Mouse (Mus musculus): ENCODE measurements at regions not wholly inside any gene's neighbourhood (a gene's known extent, or its start where the extent isn't known, plus 50 kb on each side); places are given as distances from the start of the nearest gene placed in this dataset.

DNA sequence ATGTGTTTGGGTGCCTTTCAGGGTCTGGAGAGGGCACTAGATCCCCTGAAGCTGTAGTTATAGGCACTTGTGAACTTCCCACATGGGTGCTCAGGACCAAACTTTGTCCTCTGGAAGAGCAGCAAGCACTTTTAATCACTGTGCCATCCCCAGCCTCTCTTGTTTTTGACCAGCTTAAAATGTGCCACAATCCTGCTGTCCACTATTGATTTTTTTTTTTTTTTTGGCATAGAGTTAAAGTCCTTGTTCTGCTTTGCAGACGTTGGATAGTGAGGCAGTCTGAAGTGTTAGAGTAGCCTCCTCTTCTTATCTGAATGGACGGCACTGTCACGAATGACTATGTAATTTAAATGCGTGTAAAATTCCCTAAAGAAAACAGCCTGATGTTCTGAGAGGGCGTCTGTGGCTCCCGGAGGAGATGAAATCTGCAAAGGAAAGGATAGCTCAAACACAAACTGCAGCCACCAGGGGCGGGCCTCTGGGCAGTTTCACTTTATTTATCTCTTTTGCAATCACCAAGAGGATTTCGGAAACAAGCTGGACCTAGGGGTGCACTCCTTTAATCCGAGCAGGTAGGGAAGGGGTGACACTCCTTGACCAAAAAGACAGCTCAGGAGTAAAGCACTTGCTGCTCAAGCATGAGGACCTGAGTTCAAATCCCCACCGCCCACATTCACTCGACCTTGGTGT, 63.5 kb upstream of the Smyd2 start:
- ATAC-seq (replicated peaks; ENCODE audit: low FRiP score) (no peak), DNase-seq (ENCODE audit: low spot score) (no peak)

DNA sequence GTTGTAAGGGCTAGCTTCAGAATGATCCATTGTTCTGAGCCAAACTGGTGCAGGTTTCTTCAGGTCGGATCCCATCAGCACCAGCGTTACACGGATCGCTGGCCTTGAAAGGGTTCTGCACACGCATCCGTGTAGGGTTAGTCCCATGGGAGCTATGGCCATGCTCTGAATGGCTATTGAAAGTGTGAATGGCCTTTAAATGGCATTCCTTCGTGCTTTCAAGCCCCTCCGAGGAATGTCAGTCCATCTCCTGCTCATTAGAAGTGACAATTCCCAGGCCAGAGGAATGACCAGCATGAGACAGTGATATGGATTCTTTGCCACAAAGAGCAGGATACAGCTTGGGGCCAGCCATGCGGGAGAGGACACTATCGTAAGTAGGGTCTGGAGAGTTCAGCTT, 56.1 kb upstream of the Smyd2 start:
- Histone ChIP-seq H3K27me3 (replicated peaks; ENCODE audit: control insufficient read depth, insufficient read depth, low read length) (no peaks in the 10 kb centered on the region), H3K4me1 (replicated peaks; ENCODE audit: control insufficient read depth, insufficient read depth, low read length) (no peaks in the 10 kb centered on the region), H3K4me3 (ENCODE audit: low read depth, low read length) (no peak overlapping the region), H3K9ac (ENCODE audit: low read depth, low read length) (no peak overlapping the region), H3K9me3 (ENCODE audit: control insufficient read depth, low read length) (no peaks in the 10 kb centered on the region), H3K36me3 (ENCODE audit: control insufficient read depth, insufficient read depth, low read length) (no peaks in the 10 kb centered on the region), H3K4me2 (no peak overlapping the region), H3K27ac (ENCODE audit: low read depth, low read length) (no peak overlapping the region)
- no peak for DNase-seq (ENCODE audit: low spot score)
- WGBS: 78% methylated on average over 10 of the region's 10 CpGs
- no peak for ATAC-seq (replicated peaks; ENCODE audit: low FRiP score)

More for the DNA sequence above, 63.5 kb upstream of the Smyd2 start:
- Histone ChIP-seq H3K9me3 (ENCODE audit: control insufficient read depth, low read length) (no peaks in the 10 kb centered on the region), H3K4me1 (replicated peaks; ENCODE audit: control insufficient read depth, insufficient read depth, low read length) (0 out of 2 replicates have a peak, but pooled peaks cover 3% of the 10 kb centered on the region), H3K4me2 (no peak overlapping the region), H3K9ac (ENCODE audit: low read depth, low read length) (no peak overlapping the region), H3K27ac (ENCODE audit: low read depth, low read length) (no peak overlapping the region), H3K4me3 (ENCODE audit: low read depth, low read length) (no peak overlapping the region), H3K27me3 (replicated peaks; ENCODE audit: control insufficient read depth, insufficient read depth, low read length) (no peaks in the 10 kb centered on the region), H3K36me3 (ENCODE audit: control insufficient read depth, insufficient read depth, low read length) (no peaks in the 10 kb centered on the region)
- 53% methylated on average over 11 of the region's 11 CpGs for WGBS

DNA sequence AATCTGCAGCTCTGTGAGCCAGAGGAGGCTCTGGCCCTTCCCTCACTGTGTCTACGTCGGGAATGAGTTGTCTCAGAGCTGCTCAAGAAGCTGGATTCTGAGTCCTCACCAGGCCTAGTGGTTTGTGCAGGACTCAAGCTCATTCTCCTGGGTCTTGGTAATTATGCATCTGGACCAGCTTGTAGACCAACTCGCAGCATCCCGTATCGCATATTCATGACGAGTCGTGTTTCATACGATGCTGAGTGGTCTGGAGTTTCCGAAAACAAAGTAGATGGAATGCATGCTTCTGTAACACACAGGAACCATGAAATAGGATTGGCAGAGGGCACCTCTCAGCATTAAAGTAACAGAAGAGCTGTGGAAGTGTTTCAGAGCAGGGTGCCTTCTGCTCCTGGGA, 53.5 kb upstream of the Smyd2 start:
- no peaks in the 10 kb centered on the region for H3K4me1 ChIP-seq (replicated peaks; ENCODE audit: control insufficient read depth, insufficient read depth, low read length)
- ATAC-seq (replicated peaks; ENCODE audit: low FRiP score) (no peak), DNase-seq (ENCODE audit: low spot score) (no peak)
- no peaks in the 10 kb centered on the region for H3K9me3 ChIP-seq (ENCODE audit: control insufficient read depth, low read length)
- H3K27me3 ChIP-seq (replicated peaks; ENCODE audit: control insufficient read depth, insufficient read depth, low read length): no peaks in the 10 kb centered on the region
- no peak overlapping the region for H3K4me2 ChIP-seq
- H3K36me3 ChIP-seq (ENCODE audit: control insufficient read depth, insufficient read depth, low read length): no peaks in the 10 kb centered on the region
- WGBS: 89% methylated on average over 9 of the region's 9 CpGs
- H3K9ac ChIP-seq (ENCODE audit: low read depth, low read length): no peak overlapping the region
- H3K4me3 ChIP-seq (ENCODE audit: low read depth, low read length): no peak overlapping the region
- H3K27ac ChIP-seq (ENCODE audit: low read depth, low read length): no peak overlapping the region

DNA sequence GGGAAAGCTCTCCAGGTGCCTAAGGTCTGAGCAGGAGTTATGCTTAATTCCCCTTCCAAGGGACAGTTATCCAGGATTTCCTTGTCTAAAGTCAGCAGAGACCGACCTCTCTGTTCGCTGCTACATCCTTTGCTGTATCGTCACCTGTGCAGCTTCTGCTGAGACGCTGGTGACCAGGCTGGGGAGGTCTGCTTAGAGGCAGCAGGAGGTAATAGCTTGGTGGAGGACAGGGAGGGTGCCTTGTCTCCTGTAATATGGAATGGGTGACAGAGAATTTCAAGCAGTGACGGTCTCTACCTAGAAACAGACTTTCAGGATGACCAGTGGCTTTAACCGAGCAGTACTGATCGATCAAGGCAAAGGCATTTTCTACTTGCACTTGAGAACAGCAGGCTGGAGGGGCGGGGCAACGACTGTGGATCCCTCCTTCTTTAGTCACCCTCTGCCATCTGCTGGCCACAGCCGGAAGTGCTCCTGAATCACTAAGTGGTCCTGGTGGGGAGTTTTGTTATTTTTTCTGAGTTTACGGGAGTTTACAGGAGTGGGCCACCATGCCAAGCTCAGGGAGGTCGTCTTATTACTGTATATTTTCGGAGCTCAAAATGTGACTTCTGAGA, 50.7 kb upstream of the Smyd2 start:
- Histone ChIP-seq H3K4me3 (ENCODE audit: low read depth, low read length) (no peak overlapping the region), H3K4me1 (replicated peaks; ENCODE audit: control insufficient read depth, insufficient read depth, low read length) (no peaks in the 10 kb centered on the region), H3K27me3 (replicated peaks; ENCODE audit: control insufficient read depth, insufficient read depth, low read length) (no peaks in the 10 kb centered on the region), H3K36me3 (ENCODE audit: control insufficient read depth, insufficient read depth, low read length) (no peaks in the 10 kb centered on the region), H3K9ac (ENCODE audit: low read depth, low read length) (no peak overlapping the region), H3K9me3 (ENCODE audit: control insufficient read depth, low read length) (no peaks in the 10 kb centered on the region), H3K27ac (ENCODE audit: low read depth, low read length) (no peak overlapping the region), H3K4me2 (0 out of 2 replicates have a peak overlapping the region, but pooled peaks have one; percentile 4)
- DNase-seq (ENCODE audit: low spot score): peak; percentile 77
- 18% methylated on average over 13 of the region's 13 CpGs for WGBS
- peak; percentile 53 for ATAC-seq (replicated peaks; ENCODE audit: low FRiP score)
